Mouse (Mus musculus): ENCODE results near the gene Aanat. TPM values are rescaled to one million over a fixed set of nuclear protein-coding genes. Genes with fewer than 3 reads are reported as not detected.
"Not testable (repeated sequence)": the region's sequence is repeated elsewhere in the genome, so short reads cannot be mapped to it uniquely, and the experiment has no call there.

Aanat gene
- polyA plus RNA-seq, 1 experiment from 2014 or later: not detected

DNA sequence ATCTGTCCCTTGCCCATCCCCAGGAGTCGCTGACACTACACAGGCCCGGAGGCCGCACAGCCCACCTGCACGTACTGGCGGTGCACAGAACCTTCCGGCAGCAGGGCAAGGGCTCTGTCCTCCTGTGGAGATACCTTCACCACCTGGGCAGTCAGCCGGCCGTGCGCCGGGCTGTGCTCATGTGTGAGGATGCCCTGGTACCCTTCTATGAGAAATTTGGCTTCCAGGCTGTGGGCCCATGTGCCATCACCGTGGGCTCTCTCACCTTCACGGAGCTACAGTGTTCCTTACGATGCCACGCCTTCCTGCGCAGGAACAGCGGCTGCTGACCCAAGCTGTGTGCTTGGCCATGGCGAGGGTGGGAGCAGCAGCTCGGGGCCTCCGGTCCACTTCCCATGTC lies 10.5 kb downstream of the Aanat start:
- H3K4me1 ChIP-seq: peaks cover 4% of the 10 kb centered on the region
- no peak overlapping the region for H3K4me2 ChIP-seq (replicated peaks)
- no peaks in the 10 kb centered on the region for H3K9me3 ChIP-seq
- 83% methylated on average over 19 of the region's 19 CpGs for WGBS
- ATAC-seq (ENCODE audit: low FRiP score, low read depth): no peak
- H3K27ac ChIP-seq: no peak overlapping the region
- no peaks in the 10 kb centered on the region for H3K27me3 ChIP-seq
- no peak overlapping the region for H3K9ac ChIP-seq
- H3K36me3 ChIP-seq: peaks cover 20% of the 10 kb centered on the region
- no peak overlapping the region for H3K4me3 ChIP-seq

GRCm38 (mm10) chr11:116598193-116598592 lies 12.0 kb downstream of the Aanat start:
- Histone ChIP-seq H3K27me3 (no peaks in the 10 kb centered on the region), H3K9ac (no peak overlapping the region), H3K36me3 (peaks cover 30% of the 10 kb centered on the region), H3K4me2 (replicated peaks) (no peak overlapping the region), H3K27ac (no peak overlapping the region), H3K9me3 (no peaks in the 10 kb centered on the region), H3K4me3 (no peak overlapping the region), H3K4me1 (no peaks in the 10 kb centered on the region)
- ATAC-seq (ENCODE audit: low FRiP score, low read depth): no peak
- WGBS: 88% methylated on average over 8 of the region's 8 CpGs

DNA sequence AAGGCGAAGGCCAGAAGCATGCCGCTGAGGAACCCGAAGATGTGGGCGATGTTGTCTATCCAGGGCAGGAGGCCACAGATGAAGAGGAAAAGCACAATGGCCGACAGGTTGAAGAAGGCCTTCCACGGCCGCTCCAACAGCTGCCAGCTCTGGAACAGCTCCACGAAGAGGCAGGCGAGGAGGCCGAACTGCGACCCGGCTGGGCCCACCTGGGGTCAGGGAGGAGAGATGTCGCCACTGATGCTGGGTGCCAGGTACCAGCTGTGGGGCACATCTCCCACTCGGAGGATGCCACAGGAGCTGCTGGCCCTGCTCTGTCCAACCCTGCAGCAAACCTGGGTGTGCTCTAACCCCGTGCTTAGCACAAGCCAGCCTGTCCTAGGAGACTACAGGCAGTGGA lies 13.0 kb downstream of the Aanat start:
- H3K36me3 ChIP-seq: peaks cover 37% of the 10 kb centered on the region

DNA sequence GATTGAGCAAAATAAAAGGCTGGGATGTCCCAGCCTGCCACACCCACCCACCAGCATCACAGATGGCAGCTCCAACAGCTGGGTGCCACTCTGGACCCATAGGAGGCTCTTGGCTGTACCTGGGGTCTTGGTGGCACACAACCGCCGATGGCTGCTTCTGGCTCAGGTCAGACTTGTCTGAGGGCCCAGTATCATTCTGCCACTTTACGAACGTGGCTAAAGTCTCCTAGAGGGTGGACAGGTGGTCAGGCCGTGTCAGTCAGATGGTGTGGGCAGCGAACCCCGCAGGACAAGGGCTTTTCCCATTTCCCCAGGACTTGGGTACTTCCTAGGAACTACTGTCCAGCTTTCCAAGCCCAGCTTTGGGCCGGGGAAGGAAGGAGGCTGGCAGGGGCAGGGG lies 14.9 kb downstream of the Aanat start:
- 92% methylated on average over 8 of the region's 8 CpGs for WGBS
- H3K36me3 ChIP-seq: peaks cover 50% of the 10 kb centered on the region
- H3K4me2 ChIP-seq (replicated peaks): no peak overlapping the region
- H3K9ac ChIP-seq: no peak overlapping the region
- H3K27ac ChIP-seq: no peak overlapping the region
- H3K4me1 ChIP-seq: 0 out of 2 replicates have a peak, but pooled peaks cover 3% of the 10 kb centered on the region
- ATAC-seq (ENCODE audit: low FRiP score, low read depth): no peak
- H3K4me3 ChIP-seq: no peak overlapping the region
- H3K9me3 ChIP-seq: no peaks in the 10 kb centered on the region
- no peaks in the 10 kb centered on the region for H3K27me3 ChIP-seq

More for the DNA sequence above, 13.0 kb downstream of the Aanat start:
- Histone ChIP-seq H3K27me3 (no peaks in the 10 kb centered on the region), H3K27ac (no peak overlapping the region), H3K9me3 (no peaks in the 10 kb centered on the region), H3K4me3 (no peak overlapping the region), H3K4me2 (replicated peaks) (no peak overlapping the region), H3K9ac (no peak overlapping the region), H3K4me1 (no peaks in the 10 kb centered on the region)
- ATAC-seq (ENCODE audit: low FRiP score, low read depth): no peak
- 94% methylated on average over 15 of the region's 15 CpGs for WGBS

DNA sequence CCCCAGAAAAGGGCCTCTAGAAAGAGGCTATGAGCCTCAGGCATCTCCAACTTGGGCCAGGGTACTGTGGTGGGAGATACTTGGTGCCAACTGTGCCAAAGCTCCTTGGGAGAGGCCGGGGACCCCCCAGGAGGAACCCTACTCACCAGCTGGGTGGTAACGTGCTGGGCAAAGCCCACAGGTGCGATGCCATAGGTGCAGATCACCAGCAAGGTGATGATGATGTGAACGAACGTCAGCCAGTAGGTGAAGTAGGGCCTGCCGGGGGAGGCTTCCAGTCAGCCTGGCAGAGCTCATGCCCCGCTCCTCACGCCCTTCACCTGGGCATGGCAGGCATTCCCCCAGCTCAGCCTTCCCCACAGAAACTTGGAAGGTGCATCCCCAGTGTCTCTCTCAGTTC lies 15.8 kb downstream of the Aanat start:
- H3K27ac ChIP-seq: no peak overlapping the region
- peaks cover 50% of the 10 kb centered on the region for H3K36me3 ChIP-seq
- 82% methylated on average over 8 of the region's 8 CpGs for WGBS
- H3K27me3 ChIP-seq: no peaks in the 10 kb centered on the region
- no peak overlapping the region for H3K9ac ChIP-seq
- H3K4me1 ChIP-seq: 0 out of 2 replicates have a peak, but pooled peaks cover 10% of the 10 kb centered on the region
- ATAC-seq (ENCODE audit: low FRiP score, low read depth): no peak
- no peak overlapping the region for H3K4me2 ChIP-seq (replicated peaks)
- H3K9me3 ChIP-seq: no peaks in the 10 kb centered on the region
- H3K4me3 ChIP-seq: no peak overlapping the region

DNA sequence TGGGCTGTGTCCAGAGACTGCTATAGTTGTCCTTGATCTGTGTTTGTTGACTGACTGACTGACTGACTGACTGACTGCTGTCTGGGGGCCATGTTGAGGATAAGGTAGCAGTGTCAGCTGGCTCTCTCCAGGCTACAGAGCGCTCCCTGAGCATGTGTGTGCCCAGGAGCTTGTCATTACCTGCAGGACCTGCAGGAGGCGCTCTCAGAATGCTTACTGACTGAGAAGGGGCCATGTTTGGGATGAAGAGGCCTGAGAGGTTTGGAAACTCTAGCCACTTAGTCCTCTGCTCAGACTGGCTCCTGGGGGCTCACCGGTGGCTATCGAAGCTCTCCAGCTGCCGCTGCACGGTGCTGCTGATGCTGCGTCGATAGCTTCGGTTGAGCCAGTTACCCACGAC lies 17.1 kb downstream of the Aanat start:
- Histone ChIP-seq H3K9ac (no peak overlapping the region), H3K4me3 (no peak overlapping the region), H3K4me1 (0 out of 2 replicates have a peak, but pooled peaks cover 12% of the 10 kb centered on the region), H3K4me2 (replicated peaks) (no peak overlapping the region), H3K27me3 (no peaks in the 10 kb centered on the region), H3K36me3 (peaks cover 50% of the 10 kb centered on the region), H3K9me3 (no peaks in the 10 kb centered on the region), H3K27ac (no peak overlapping the region)
- no peak for ATAC-seq (ENCODE audit: low FRiP score, low read depth)
- 91% methylated on average over 10 of the region's 10 CpGs for WGBS

GRCm38 (mm10) chr11:116604097-116604496 lies 17.9 kb downstream of the Aanat start:
- 86% methylated on average over 12 of the region's 12 CpGs for WGBS
- H3K4me2 ChIP-seq (replicated peaks): no peak overlapping the region
- no peak for ATAC-seq (ENCODE audit: low FRiP score, low read depth)
- H3K4me1 ChIP-seq: 0 out of 2 replicates have a peak, but pooled peaks cover 12% of the 10 kb centered on the region
- no peaks in the 10 kb centered on the region for H3K27me3 ChIP-seq
- no peak overlapping the region for H3K4me3 ChIP-seq
- peaks cover 45% of the 10 kb centered on the region for H3K36me3 ChIP-seq
- no peak overlapping the region for H3K27ac ChIP-seq
- H3K9me3 ChIP-seq: no peaks in the 10 kb centered on the region
- H3K9ac ChIP-seq: no peak overlapping the region

- no peaks in the 10 kb centered on the region for H3K27me3 ChIP-seq
- WGBS: 94% methylated on average over 3 of the region's 3 CpGs
- H3K36me3 ChIP-seq: peaks cover 24% of the 10 kb centered on the region
- H3K27ac ChIP-seq: no peak overlapping the region
- no peak overlapping the region for H3K4me2 ChIP-seq (replicated peaks)
- no peak for ATAC-seq (ENCODE audit: low FRiP score, low read depth)
- H3K4me3 ChIP-seq: no peak overlapping the region
- H3K9ac ChIP-seq: no peak overlapping the region
- no peaks in the 10 kb centered on the region for H3K9me3 ChIP-seq
- 0 out of 2 replicates have a peak, but pooled peaks cover 12% of the 10 kb centered on the region for H3K4me1 ChIP-seq
These were observed 21.5 kb downstream of the Aanat start for GRCm38 (mm10) chr11:116607717-116608116.

GRCm38 (mm10) chr11:116609965-116610630 lies 23.9 kb downstream of the Aanat start:
- H3K9me3 ChIP-seq: no peaks in the 10 kb centered on the region
- ATAC-seq (ENCODE audit: low FRiP score, low read depth): no peak
- H3K4me1 ChIP-seq: 0 out of 2 replicates have a peak, but pooled peaks cover 12% of the 10 kb centered on the region
- no peak overlapping the region for H3K9ac ChIP-seq
- H3K27me3 ChIP-seq: no peaks in the 10 kb centered on the region
- H3K36me3 ChIP-seq: peaks cover 8% of the 10 kb centered on the region
- H3K4me2 ChIP-seq (replicated peaks): no peak overlapping the region
- H3K27ac ChIP-seq: no peak overlapping the region
- no peak overlapping the region for H3K4me3 ChIP-seq
- 75% methylated on average over 15 of the region's 15 CpGs for WGBS

- H3K4me1 ChIP-seq: peaks cover 11% of the 10 kb centered on the region; the same call in 1 of the 2 replicates
- not testable (repeated sequence) for H3K27ac ChIP-seq; H3K9ac ChIP-seq; ATAC-seq (ENCODE audit: low FRiP score, low read depth); H3K4me3 ChIP-seq; H3K4me2 ChIP-seq (replicated peaks); H3K36me3 ChIP-seq; H3K9me3 ChIP-seq; H3K27me3 ChIP-seq
- WGBS: 94% methylated on average over 8 of the region's 9 CpGs
These were observed 24.9 kb downstream of the Aanat start for GRCm38 (mm10) chr11:116611168-116611567.

- no peak for ATAC-seq (ENCODE audit: low FRiP score, low read depth)
- WGBS: 81% methylated on average over 9 of the region's 9 CpGs
- H3K9me3 ChIP-seq: no peaks in the 10 kb centered on the region
- peaks cover 12% of the 10 kb centered on the region for H3K4me1 ChIP-seq
- H3K36me3 ChIP-seq: no peaks in the 10 kb centered on the region
- H3K27ac ChIP-seq: no peak overlapping the region
- no peaks in the 10 kb centered on the region for H3K27me3 ChIP-seq
- no peak overlapping the region for H3K9ac ChIP-seq
- H3K4me3 ChIP-seq: no peak overlapping the region
- no peak overlapping the region for H3K4me2 ChIP-seq (replicated peaks)
These were observed 25.7 kb downstream of the Aanat start for GRCm38 (mm10) chr11:116611883-116612282.

DNA sequence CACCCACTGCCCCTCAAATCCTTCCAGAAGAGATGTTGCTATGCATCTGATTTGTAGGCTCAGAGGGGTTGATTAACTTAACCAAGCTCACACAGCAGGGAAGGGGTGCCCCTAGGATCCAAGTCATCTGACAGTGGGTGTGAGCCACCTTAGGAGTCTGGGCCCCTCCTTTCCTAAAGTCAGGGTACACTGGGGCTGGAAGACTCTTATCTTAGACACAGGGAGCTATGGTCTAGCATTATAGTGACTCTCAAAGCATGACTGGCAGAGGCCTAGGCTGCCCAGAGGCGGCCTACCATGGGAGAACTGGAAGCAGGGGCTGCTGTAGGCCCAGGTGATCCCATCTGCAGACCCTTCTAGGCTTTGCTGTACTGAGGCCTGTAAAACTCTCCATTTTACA lies 26.3 kb downstream of the Aanat start:
- Histone ChIP-seq H3K27ac (no peak overlapping the region), H3K9me3 (no peaks in the 10 kb centered on the region), H3K27me3 (no peaks in the 10 kb centered on the region), H3K4me2 (replicated peaks) (no peak overlapping the region), H3K4me3 (no peak overlapping the region), H3K36me3 (no peaks in the 10 kb centered on the region), H3K4me1 (peaks cover 13% of the 10 kb centered on the region), H3K9ac (no peak overlapping the region)
- 87% methylated on average over 1 of the region's 1 CpGs for WGBS
- ATAC-seq (ENCODE audit: low FRiP score, low read depth): no peak

- Histone ChIP-seq H3K27me3 (no peaks in the 10 kb centered on the region), H3K27ac (no peak overlapping the region), H3K36me3 (no peaks in the 10 kb centered on the region), H3K9ac (no peak overlapping the region), H3K4me2 (replicated peaks) (no peak overlapping the region), H3K9me3 (no peaks in the 10 kb centered on the region), H3K4me1 (peaks cover 20% of the 10 kb centered on the region), H3K4me3 (no peak overlapping the region)
- 87% methylated on average over 6 of the region's 6 CpGs for WGBS
- ATAC-seq (ENCODE audit: low FRiP score, low read depth): no peak
These were observed 27.0 kb downstream of the Aanat start for GRCm38 (mm10) chr11:116613234-116613633.

Data from limb, embryonic 13.5 days (tissue).